Mouse (Mus musculus): ENCODE measurements around the gene Pop4. TPM values are rescaled to one million over a fixed set of nuclear protein-coding genes. Genes with fewer than 3 reads are reported as not detected.
"Not testable (repeated sequence)": the region's sequence is repeated elsewhere in the genome, so short reads cannot be mapped to it uniquely, and the experiment has no call there.

Gene Pop4
- polyA plus RNA-seq (2015; fragmentation: Nextera tagmentation; extraction: Ambion mirVana), result 64.8 and 66.3 TPM in 2 replicates

GRCm38 (mm10) chr7:38270703-38271510, at the start of gene Pop4:
Gene Pop4 (minus strand): TSS chr7:38271423.
- peak within 1 kb of the TSS; percentile 73 for H3K9ac ChIP-seq
- H3K27ac ChIP-seq, result peak within 1 kb of the TSS; percentile 61
- peak; percentile 92 for ATAC-seq (replicated peaks; ENCODE audit: low FRiP score)
- under 1% methylated on average over 38 of the region's 38 CpGs for WGBS
- H3K36me3 ChIP-seq, result peaks cover 29% of the 10 kb centered on the region
- H3K9me3 ChIP-seq (replicated peaks), result no peaks in the 10 kb centered on the region
- H3K4me3 ChIP-seq (replicated peaks), result peak within 1 kb of the TSS; percentile 76
- no peaks in the 10 kb centered on the region for H3K27me3 ChIP-seq
- H3K4me1 ChIP-seq, result peaks cover 13% of the 10 kb centered on the region
- H3K4me2 ChIP-seq, result peak within 1 kb of the TSS; percentile 88

GRCm38 (mm10) chr7:38320641-38321040, 49.4 kb upstream of the Pop4 start:
- Histone ChIP-seq H3K27ac (no peak overlapping the region), H3K4me2 (no peak overlapping the region), H3K9ac (no peak overlapping the region), H3K9me3 (replicated peaks) (no peaks in the 10 kb centered on the region), H3K27me3 (no peaks in the 10 kb centered on the region), H3K4me3 (replicated peaks) (no peak overlapping the region), H3K36me3 (no peaks in the 10 kb centered on the region), H3K4me1 (no peaks in the 10 kb centered on the region)
- no peak for ATAC-seq (replicated peaks; ENCODE audit: low FRiP score)
- 86% methylated on average over 2 of the region's 2 CpGs for WGBS

DNA sequence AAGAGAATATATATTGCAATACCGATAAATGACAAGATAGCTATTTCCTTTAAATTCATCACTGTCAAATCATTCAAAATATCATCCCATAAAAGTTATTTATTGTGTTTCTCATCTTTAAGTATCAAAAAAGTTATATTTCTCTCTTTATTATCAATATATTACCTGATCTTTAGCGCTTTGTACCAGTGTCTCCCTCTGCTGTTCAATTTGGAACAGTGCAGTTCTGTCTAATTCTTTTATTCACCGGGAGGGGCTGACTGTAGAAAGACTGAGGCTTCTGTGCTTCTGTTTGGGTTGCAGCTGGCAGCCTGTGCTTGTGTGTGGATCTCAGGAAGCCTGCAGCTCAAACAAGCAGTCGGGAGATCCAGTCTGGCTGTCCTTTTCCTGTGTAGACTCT, 11.0 kb upstream of the Pop4 start:
- H3K27me3 ChIP-seq; ATAC-seq (replicated peaks; ENCODE audit: low FRiP score); H3K36me3 ChIP-seq; H3K27ac ChIP-seq; H3K4me3 ChIP-seq (replicated peaks); H3K4me1 ChIP-seq; H3K4me2 ChIP-seq; H3K9ac ChIP-seq; H3K9me3 ChIP-seq (replicated peaks): not testable (repeated sequence)
- WGBS, result 24% methylated on average over 4 of the region's 4 CpGs

- no peak overlapping the region for H3K4me3 ChIP-seq (replicated peaks)
- H3K27ac ChIP-seq, result no peak overlapping the region
- H3K9ac ChIP-seq, result no peak overlapping the region
- H3K27me3 ChIP-seq, result no peaks in the 10 kb centered on the region
- H3K36me3 ChIP-seq, result peaks cover 12% of the 10 kb centered on the region
- no peak for ATAC-seq (replicated peaks; ENCODE audit: low FRiP score)
- no peaks in the 10 kb centered on the region for H3K9me3 ChIP-seq (replicated peaks)
- H3K4me1 ChIP-seq, result peaks cover 13% of the 10 kb centered on the region
- H3K4me2 ChIP-seq, result no peak overlapping the region
Observed at GRCm38 (mm10) chr7:38272551-38272950, 1.3 kb upstream of the Pop4 start.

GRCm38 (mm10) chr7:38271859-38272258, 636 bp upstream of the Pop4 start:
- WGBS, result 13% methylated on average over 4 of the region's 4 CpGs
- peak; percentile 46 for ATAC-seq (replicated peaks; ENCODE audit: low FRiP score)
- no peaks in the 10 kb centered on the region for H3K9me3 ChIP-seq (replicated peaks)

DNA sequence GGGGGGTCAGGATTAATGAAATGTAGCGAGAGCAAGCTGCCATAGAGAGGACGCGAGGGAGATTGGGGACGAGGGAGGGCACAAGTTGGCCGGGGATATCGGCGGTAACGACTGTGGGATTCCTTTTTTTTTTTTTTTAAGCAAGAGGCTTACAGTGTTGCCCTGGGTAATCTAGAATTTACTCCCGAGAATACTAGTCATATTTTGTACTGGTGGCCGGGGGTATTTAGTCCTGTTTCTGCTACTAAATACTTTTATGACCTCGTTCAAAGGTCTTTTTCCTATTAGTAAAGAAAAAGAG, 238 bp upstream of the Pop4 start:
- Histone ChIP-seq H3K27me3 (no peaks in the 10 kb centered on the region), H3K9ac (peak overlapping the region; percentile 73), H3K4me3 (replicated peaks) (peak overlapping the region; percentile 76), H3K36me3 (peaks cover 23% of the 10 kb centered on the region), H3K27ac (peak overlapping the region; percentile 61; the same call in 1 of the 2 replicates), H3K9me3 (replicated peaks) (no peaks in the 10 kb centered on the region), H3K4me2 (peak overlapping the region; percentile 88), H3K4me1 (peaks cover 13% of the 10 kb centered on the region)
- no peak for ATAC-seq (replicated peaks; ENCODE audit: low FRiP score)
- WGBS, result under 1% methylated on average over 11 of the region's 11 CpGs

More at GRCm38 (mm10) chr7:38271859-38272258, 636 bp upstream of the Pop4 start:
- Histone ChIP-seq H3K9ac (peak overlapping the region; percentile 73), H3K36me3 (peaks cover 19% of the 10 kb centered on the region), H3K4me2 (peak overlapping the region; percentile 88), H3K4me1 (peaks cover 13% of the 10 kb centered on the region), H3K27ac (no peak overlapping the region), H3K27me3 (no peaks in the 10 kb centered on the region), H3K4me3 (replicated peaks) (peak overlapping the region; percentile 76)

- Histone ChIP-seq H3K9me3 (replicated peaks) (no peaks in the 10 kb centered on the region), H3K9ac (no peak overlapping the region), H3K27ac (no peak overlapping the region), H3K4me1 (peaks cover 13% of the 10 kb centered on the region), H3K4me3 (replicated peaks) (no peak overlapping the region), H3K36me3 (peaks cover 67% of the 10 kb centered on the region), H3K27me3 (no peaks in the 10 kb centered on the region), H3K4me2 (no peak overlapping the region)
- WGBS, result 90% methylated on average over 8 of the region's 8 CpGs
- ATAC-seq (replicated peaks; ENCODE audit: low FRiP score), result no peak
Observed at GRCm38 (mm10) chr7:38267006-38267680, 4.1 kb downstream of the Pop4 start.

GRCm38 (mm10) chr7:38262406-38262805, 8.8 kb downstream of the Pop4 start:
- WGBS, result 90% methylated on average over 5 of the region's 5 CpGs
- Histone ChIP-seq H3K36me3 (peaks cover 67% of the 10 kb centered on the region), H3K4me3 (replicated peaks) (no peak overlapping the region), H3K9ac (no peak overlapping the region), H3K4me1 (no peaks in the 10 kb centered on the region), H3K27ac (no peak overlapping the region), H3K27me3 (no peaks in the 10 kb centered on the region), H3K9me3 (replicated peaks) (no peaks in the 10 kb centered on the region), H3K4me2 (no peak overlapping the region)
- no peak for ATAC-seq (replicated peaks; ENCODE audit: low FRiP score)

GRCm38 (mm10) chr7:38259631-38260030, 11.6 kb downstream of the Pop4 start:
- Histone ChIP-seq H3K4me3 (replicated peaks) (no peak overlapping the region), H3K9ac (no peak overlapping the region), H3K27ac (no peak overlapping the region), H3K4me2 (no peak overlapping the region), H3K36me3 (peaks cover 39% of the 10 kb centered on the region), H3K9me3 (replicated peaks) (no peaks in the 10 kb centered on the region), H3K4me1 (no peaks in the 10 kb centered on the region), H3K27me3 (no peaks in the 10 kb centered on the region)
- WGBS, result 84% methylated on average over 2 of the region's 2 CpGs
- ATAC-seq (replicated peaks; ENCODE audit: low FRiP score), result no peak

DNA sequence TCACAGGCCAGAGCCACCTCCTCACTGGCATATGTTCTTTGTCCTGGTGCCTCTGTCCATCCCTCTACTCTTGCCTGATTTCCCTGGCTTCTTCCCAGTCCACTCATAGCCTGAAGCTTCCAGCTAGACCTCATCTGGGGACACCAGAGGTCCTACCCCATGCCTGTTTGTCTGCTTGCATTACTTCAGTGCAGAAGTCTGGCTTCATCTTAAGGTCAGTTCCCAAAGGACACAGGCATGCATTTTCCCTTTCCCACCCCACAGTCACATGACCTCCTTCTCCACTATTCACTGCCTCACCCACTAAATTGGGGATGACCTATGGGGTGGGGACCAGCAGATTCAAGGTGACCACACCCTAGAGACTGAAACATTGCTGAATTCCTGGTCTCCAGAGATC, 17.8 kb downstream of the Pop4 start:
- ATAC-seq (replicated peaks; ENCODE audit: low FRiP score), result no peak
- no peak overlapping the region for H3K9ac ChIP-seq
- H3K27ac ChIP-seq, result no peak overlapping the region
- H3K27me3 ChIP-seq, result no peaks in the 10 kb centered on the region
- H3K36me3 ChIP-seq, result no peaks in the 10 kb centered on the region
- 0 out of 2 replicates have a peak, but pooled peaks cover 4% of the 10 kb centered on the region for H3K4me1 ChIP-seq
- H3K4me2 ChIP-seq, result no peak overlapping the region
- H3K4me3 ChIP-seq (replicated peaks), result no peak overlapping the region
- H3K9me3 ChIP-seq (replicated peaks), result no peaks in the 10 kb centered on the region

DNA sequence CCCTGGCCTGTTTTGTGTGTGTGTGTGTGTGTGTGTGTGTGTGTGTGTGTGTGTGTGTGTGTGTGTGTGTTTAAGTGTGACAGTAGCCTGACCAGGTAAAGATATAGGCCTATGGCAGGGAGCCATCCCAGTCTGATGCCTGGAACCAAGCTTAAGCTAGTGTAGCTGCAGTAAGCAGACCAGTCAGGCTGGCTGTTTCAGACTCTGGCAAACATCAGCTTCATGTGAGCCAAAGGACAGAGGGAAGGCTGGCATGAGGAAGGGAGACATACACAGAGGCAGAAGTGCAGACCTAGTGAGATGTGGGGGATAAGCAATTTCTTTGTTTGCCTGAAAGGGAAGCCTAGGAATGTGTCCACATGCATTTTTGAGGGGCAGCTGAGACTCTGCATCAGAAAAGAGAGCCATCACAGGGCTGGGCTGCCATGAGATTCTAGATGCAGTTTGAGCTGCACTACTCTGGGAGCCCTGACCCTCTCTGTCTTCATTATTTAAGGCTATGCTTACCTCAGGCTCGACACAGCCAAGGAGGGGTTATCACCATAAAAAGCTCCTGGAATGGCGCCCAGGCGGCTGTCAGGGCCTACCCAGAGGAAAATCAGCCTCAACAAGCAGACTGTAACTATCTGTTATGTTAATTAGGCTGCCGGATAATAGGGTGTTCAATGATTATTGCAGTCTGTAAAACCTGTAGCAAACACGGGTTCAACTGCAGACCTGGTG, 19.6 kb downstream of the Pop4 start:
- no peaks in the 10 kb centered on the region for H3K9me3 ChIP-seq (replicated peaks)
- H3K9ac ChIP-seq, result no peak overlapping the region
- no peak overlapping the region for H3K4me3 ChIP-seq (replicated peaks)
- no peaks in the 10 kb centered on the region for H3K27me3 ChIP-seq
- WGBS, result 10% methylated on average over 5 of the region's 5 CpGs
- no peak overlapping the region for H3K27ac ChIP-seq
- 0 out of 2 replicates have a peak, but pooled peaks cover 4% of the 10 kb centered on the region for H3K4me1 ChIP-seq
- H3K4me2 ChIP-seq, result no peak overlapping the region
- H3K36me3 ChIP-seq, result no peaks in the 10 kb centered on the region
- ATAC-seq (replicated peaks; ENCODE audit: low FRiP score), result 0 out of 2 replicates have a peak, but pooled peaks have one; percentile 43

DNA sequence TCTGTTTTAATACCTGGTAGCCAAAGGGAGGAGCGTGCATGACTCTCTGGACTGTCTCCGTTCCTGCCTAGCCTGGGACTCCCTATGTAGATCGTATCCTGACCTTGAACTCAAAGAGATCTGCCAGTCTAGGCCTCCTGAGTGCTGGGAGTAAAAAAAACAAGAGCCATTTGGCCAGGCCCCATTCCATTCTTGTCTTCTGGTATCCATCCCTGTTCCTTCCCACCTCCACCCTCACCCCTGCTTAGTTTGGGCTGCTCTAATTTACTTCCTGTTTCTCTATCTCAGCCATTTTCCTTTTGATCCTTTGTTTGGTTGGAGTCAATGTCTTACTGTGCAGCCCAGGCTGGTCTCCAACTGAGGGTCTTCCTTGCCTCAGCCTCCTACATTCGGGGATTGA, 28.8 kb downstream of the Pop4 start:
- Histone ChIP-seq H3K4me1 (no peaks in the 10 kb centered on the region), H3K27me3 (no peaks in the 10 kb centered on the region), H3K27ac (no peak overlapping the region), H3K9ac (no peak overlapping the region), H3K36me3 (no peaks in the 10 kb centered on the region), H3K4me3 (replicated peaks) (no peak overlapping the region), H3K4me2 (no peak overlapping the region), H3K9me3 (replicated peaks) (no peaks in the 10 kb centered on the region)
- ATAC-seq (replicated peaks; ENCODE audit: low FRiP score), result no peak
- WGBS, result 85% methylated on average over 4 of the region's 4 CpGs
